Mouse (Mus musculus): ENCODE data around the gene Xpnpep1. TPM values are rescaled to one million over a fixed set of nuclear protein-coding genes. Genes with fewer than 3 reads are reported as not detected.

The Xpnpep1 gene
- total RNA-seq, 2 experiments from 2014 or later, result 61.8 to 70.3 TPM

- DNase-seq (ENCODE audit: low spot score in 2 of 2), result peak; percentile 98
- intact Hi-C loops (cut with DNase I), result loop anchor here (2.0 kb wide), 1 partner anchor 104 kb away; no protein-coding TSS in a partner anchor
Observed at GRCm38 (mm10) chr19:53038435-53038938, 1.5 kb downstream of the Xpnpep1 start.

- intact Hi-C loops (cut with DNase I), result loop anchor here (2.0 kb wide), 1 partner anchor 105 kb away; no protein-coding TSS in a partner anchor
- DNase-seq (ENCODE audit: low spot score in 2 of 2), result no peak
Observed at GRCm38 (mm10) chr19:53037925-53038419, 2.0 kb downstream of the Xpnpep1 start.

- no peak for DNase-seq (ENCODE audit: low spot score in 2 of 2)
- intact Hi-C loops (cut with DNase I), result no loop called here
Observed at GRCm38 (mm10) chr19:53033159-53033943, 6.7 kb downstream of the Xpnpep1 start.

GRCm38 (mm10) chr19:53032647-53033046, 7.4 kb downstream of the Xpnpep1 start:
- intact Hi-C loops (cut with DNase I), result no loop called here

GRCm38 (mm10) chr19:53031957-53032371, 8.1 kb downstream of the Xpnpep1 start:
- no peak for DNase-seq (ENCODE audit: low spot score in 2 of 2)
- intact Hi-C loops (cut with DNase I), result no loop called here

More at GRCm38 (mm10) chr19:53032647-53033046, 7.4 kb downstream of the Xpnpep1 start:
- no peak for DNase-seq (ENCODE audit: low spot score in 2 of 2)

GRCm38 (mm10) chr19:53030279-53030678, 9.7 kb downstream of the Xpnpep1 start:
- DNase-seq (ENCODE audit: low spot score in 2 of 2), result no peak
- intact Hi-C loops (cut with DNase I), result no loop called here

GRCm38 (mm10) chr19:53029686-53030085, 10.3 kb downstream of the Xpnpep1 start:
- no peak for DNase-seq (ENCODE audit: low spot score in 2 of 2)
- intact Hi-C loops (cut with DNase I), result no loop called here

- no peak for DNase-seq (ENCODE audit: low spot score in 2 of 2)
- intact Hi-C loops (cut with DNase I), result no loop called here
Observed at GRCm38 (mm10) chr19:53029045-53029444, 11.0 kb downstream of the Xpnpep1 start.

- DNase-seq (ENCODE audit: low spot score in 2 of 2), result no peak
- intact Hi-C loops (cut with DNase I), result no loop called here
Observed at GRCm38 (mm10) chr19:53028216-53028615, 11.8 kb downstream of the Xpnpep1 start.

GRCm38 (mm10) chr19:53023189-53023588, 16.8 kb downstream of the Xpnpep1 start:
- no peak for DNase-seq (ENCODE audit: low spot score in 2 of 2)
- intact Hi-C loops (cut with DNase I), result no loop called here

GRCm38 (mm10) chr19:53022037-53022614, 17.9 kb downstream of the Xpnpep1 start:
- intact Hi-C loops (cut with DNase I), result no loop called here

GRCm38 (mm10) chr19:53021537-53021936, 18.5 kb downstream of the Xpnpep1 start:
- no peak for DNase-seq (ENCODE audit: low spot score in 2 of 2)
- intact Hi-C loops (cut with DNase I), result no loop called here

More at GRCm38 (mm10) chr19:53022037-53022614, 17.9 kb downstream of the Xpnpep1 start:
- DNase-seq (ENCODE audit: low spot score in 2 of 2), result no peak

- peak; percentile 33 to 36 for DNase-seq (ENCODE audit: low spot score in 2 of 2)
- intact Hi-C loops (cut with DNase I), result no loop called here
Observed at GRCm38 (mm10) chr19:53019716-53020463, 20.1 kb downstream of the Xpnpep1 start.

- no peak for DNase-seq (ENCODE audit: low spot score in 2 of 2)
- intact Hi-C loops (cut with DNase I), result no loop called here
Observed at GRCm38 (mm10) chr19:53017954-53018353, 22.1 kb downstream of the Xpnpep1 start.

GRCm38 (mm10) chr19:53017248-53017647, 22.8 kb downstream of the Xpnpep1 start:
- no peak for DNase-seq (ENCODE audit: low spot score in 2 of 2)
- intact Hi-C loops (cut with DNase I), result no loop called here

GRCm38 (mm10) chr19:53014910-53015710, 24.9 kb downstream of the Xpnpep1 start:
- intact Hi-C loops (cut with DNase I), result no loop called here
- DNase-seq (ENCODE audit: low spot score in 2 of 2), result no peak

- DNase-seq (ENCODE audit: low spot score in 2 of 2), result no peak
- intact Hi-C loops (cut with DNase I), result no loop called here
Observed at GRCm38 (mm10) chr19:53013744-53014143, 26.3 kb downstream of the Xpnpep1 start.

- no peak for DNase-seq (ENCODE audit: low spot score in 2 of 2)
- intact Hi-C loops (cut with DNase I), result no loop called here
Observed at GRCm38 (mm10) chr19:53013341-53013740, 26.7 kb downstream of the Xpnpep1 start.

- no peak for DNase-seq (ENCODE audit: low spot score in 2 of 2)
- intact Hi-C loops (cut with DNase I), result no loop called here
Observed at GRCm38 (mm10) chr19:53010941-53011340, 29.1 kb downstream of the Xpnpep1 start.
